Comparison of ENCODE assay signal across 13 mouse cellular contexts in the genomic region with DNA sequence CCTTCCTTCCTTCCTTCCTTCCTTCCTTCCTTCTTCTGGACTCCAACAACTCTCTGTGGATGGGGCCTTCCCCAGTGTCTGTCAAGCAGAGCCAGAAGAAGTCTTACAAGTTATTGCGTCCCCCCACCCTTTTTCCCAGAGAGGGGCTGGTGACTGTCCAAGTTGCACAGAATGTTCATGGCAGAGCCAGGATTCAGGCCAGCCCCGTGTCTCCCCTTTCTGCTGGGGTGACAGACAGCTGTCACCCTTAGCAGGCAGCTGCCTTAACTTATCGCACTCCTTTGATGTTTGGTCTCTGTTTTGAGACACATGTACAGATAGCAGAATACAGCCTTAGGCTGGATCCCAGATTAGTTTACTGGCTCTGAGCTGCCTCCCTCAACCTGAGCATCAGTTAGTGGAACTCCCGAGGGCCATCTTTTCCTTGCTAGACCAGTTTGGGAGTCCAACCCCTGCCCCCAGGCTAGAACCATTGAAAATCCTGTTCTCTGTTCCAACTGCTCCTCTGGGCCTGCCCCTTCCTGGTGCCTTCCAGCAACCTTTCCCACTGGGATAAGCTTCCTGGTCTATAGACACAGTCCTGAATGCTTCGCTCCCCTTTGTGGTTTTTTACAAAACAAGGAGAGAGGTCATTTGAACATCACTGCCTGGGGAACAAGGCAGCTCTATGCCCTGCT. TPM values are rescaled to one million over a fixed set of nuclear protein-coding genes. Genes with fewer than 3 reads are reported as not detected.
A peak's percentile ranks its signal among the peaks of the same experiment; 100 is the strongest.
DNase-seq lines count a peak whose midpoint lies in the region; ATAC-seq and TF ChIP-seq lines count a peak whose summit lies in the region.
"Had no signal": no experiment of that assay in that cellular context is flagged by ENCODE, and none has a peak within 500 bp of the region (broad histone marks: within the 10 kb centered on the region; RNA-seq: fewer than 3 reads in every experiment).

No protein-coding gene starts in this region.

- H3K27ac ChIP-seq in heart, embryonic 12.5 days (ENCODE audit: poor library complexity, severe bottlenecking), result no peak overlapping the region
- no peak overlapping the region for H3K27ac ChIP-seq in heart, adult 2 months
- 0 out of 2 replicates have a peak overlapping the region, but pooled peaks have one; percentile 11 for H3K27ac ChIP-seq in embryonic facial prominence, embryonic 11.5 days (replicated peaks; ENCODE audit: low read depth, low read length)
- peak overlapping the region; percentile 43 for H3K27ac ChIP-seq in limb, embryonic 15.5 days
- H3K27ac ChIP-seq: liver, embryonic 15.5 days had no signal

- ATAC-seq in heart, embryonic 12.5 days (ENCODE audit: insufficient number of reproducible peaks, low FRiP score), result no peak
- ATAC-seq in embryonic facial prominence, embryonic 11.5 days (replicated peaks; ENCODE audit: insufficient number of reproducible peaks, low FRiP score, low TSS enrichment, low read depth), result no peak
- ATAC-seq in limb, embryonic 15.5 days (ENCODE audit: insufficient number of reproducible peaks, low FRiP score, low TSS enrichment, low read depth), result no peak

- no peaks in the 10 kb centered on the region for H3K9me3 ChIP-seq in heart, embryonic 12.5 days (replicated peaks)
- H3K9me3 ChIP-seq in embryonic facial prominence, embryonic 11.5 days (replicated peaks; ENCODE audit: control insufficient read depth, low read length), result no peaks in the 10 kb centered on the region
- H3K9me3 ChIP-seq in limb, embryonic 15.5 days, result no peaks in the 10 kb centered on the region
- H3K9me3 ChIP-seq: liver, embryonic 15.5 days had no signal

- TF ChIP-seq CTCF in heart, adult 2 months (IDR thresholded peaks at IDR 0.05), result no peak

- intact Hi-C loops in heart, adult 2 months (cut with DNase I), result no loop called here

- H3K4me2 ChIP-seq in heart, embryonic 12.5 days, result no peak overlapping the region
- no peak overlapping the region for H3K4me2 ChIP-seq in embryonic facial prominence, embryonic 11.5 days (ENCODE audit: low read depth, low read length)
- H3K4me2 ChIP-seq in limb, embryonic 15.5 days, result no peak overlapping the region
- H3K4me2 ChIP-seq: liver, embryonic 15.5 days had no signal

- TF ChIP-seq EP300 in heart, adult 2 months (IDR thresholded peaks at IDR 0.05; ENCODE audit: insufficient read depth, low read depth, low read length), result no peak

- TF ChIP-seq POLR2A in heart, adult 2 months (IDR thresholded peaks at IDR 0.05; ENCODE audit: insufficient read depth, low read depth, low read length), result no peak

- H3K9ac ChIP-seq in heart, embryonic 12.5 days, result 0 out of 2 replicates have a peak overlapping the region, but pooled peaks have one; percentile 18
- H3K9ac ChIP-seq in heart, adult 2 months (ENCODE audit: low read depth, low read length), result no peak overlapping the region
- no peak overlapping the region for H3K9ac ChIP-seq in embryonic facial prominence, embryonic 11.5 days (replicated peaks; ENCODE audit: low read length)
- H3K9ac ChIP-seq in limb, embryonic 15.5 days, result no peak overlapping the region
- H3K9ac ChIP-seq: liver, embryonic 15.5 days had no signal

- peaks cover 61% of the 10 kb centered on the region for H3K4me1 ChIP-seq in heart, embryonic 12.5 days (replicated peaks)
- peaks cover 18% of the 10 kb centered on the region for H3K4me1 ChIP-seq in heart, adult 2 months (ENCODE audit: control insufficient read depth, insufficient read depth, low read length)
- H3K4me1 ChIP-seq in embryonic facial prominence, embryonic 11.5 days (ENCODE audit: control insufficient read depth, insufficient read depth, low read length), result peaks cover 5% of the 10 kb centered on the region; the same call in 1 of the 2 replicates
- H3K4me1 ChIP-seq in limb, embryonic 15.5 days, result peaks cover 69% of the 10 kb centered on the region

- H3K4me3 ChIP-seq in heart, embryonic 12.5 days, result no peak overlapping the region
- H3K4me3 ChIP-seq in heart, adult 2 months, result no peak overlapping the region
- H3K4me3 ChIP-seq in embryonic facial prominence, embryonic 11.5 days (ENCODE audit: low read depth, low read length), result no peak overlapping the region
- no peak overlapping the region for H3K4me3 ChIP-seq in limb, embryonic 15.5 days
- H3K4me3 ChIP-seq: liver, embryonic 15.5 days had no signal

- DNase-seq in heart, adult 2 months, result no peak
- DNase-seq in ZHBTc4 (ENCODE audit: low read depth, low spot score), result peak; percentile 73
- DNase-seq in embryonic facial prominence, embryonic 11.5 days (ENCODE audit: low spot score), result no peak
- no peak for DNase-seq in kidney, postnatal 10 days
- no peak for DNase-seq in right cerebral cortex, postnatal 36 days (ENCODE audit: low spot score in 2 of 2)
- DNase-seq: adrenal gland, postnatal 25 days; kidney, postnatal 14 days; lung, postnatal 4 days had no signal

- 46% methylated on average over 5 of the region's 5 CpGs for WGBS in heart, embryonic 12.5 days
- 52% methylated on average over 5 of the region's 5 CpGs for WGBS in heart, adult 2 months
- 25% methylated on average over 5 of the region's 5 CpGs for WGBS in embryonic facial prominence, embryonic 11.5 days
- WGBS in limb, embryonic 15.5 days, result 43% methylated on average over 5 of the region's 5 CpGs

- no peaks in the 10 kb centered on the region for H3K36me3 ChIP-seq in heart, embryonic 12.5 days
- no peaks in the 10 kb centered on the region for H3K36me3 ChIP-seq in heart, adult 2 months (ENCODE audit: control insufficient read depth, insufficient read depth, low read length)
- no peaks in the 10 kb centered on the region for H3K36me3 ChIP-seq in embryonic facial prominence, embryonic 11.5 days (replicated peaks; ENCODE audit: control insufficient read depth, insufficient read depth, low read depth, low read length)
- no peaks in the 10 kb centered on the region for H3K36me3 ChIP-seq in limb, embryonic 15.5 days
- H3K36me3 ChIP-seq: liver, embryonic 15.5 days had no signal

- H3K27me3 ChIP-seq in heart, embryonic 12.5 days (replicated peaks), result no peaks in the 10 kb centered on the region
- no peaks in the 10 kb centered on the region for H3K27me3 ChIP-seq in heart, adult 2 months (ENCODE audit: control insufficient read depth, insufficient read depth, low read length)
- H3K27me3 ChIP-seq in embryonic facial prominence, embryonic 11.5 days (ENCODE audit: control insufficient read depth, insufficient read depth, low read length), result no peaks in the 10 kb centered on the region
- H3K27me3 ChIP-seq in limb, embryonic 15.5 days, result no peaks in the 10 kb centered on the region
- H3K27me3 ChIP-seq: liver, embryonic 15.5 days had no signal

- 0 out of 2 replicates have a peak, but pooled peaks cover 2% of the 10 kb centered on the region for H3K79me2 ChIP-seq in heart, adult 2 months (replicated peaks; ENCODE audit: control insufficient read depth, insufficient read depth, low read length)

RNA-seq across cellular contexts. Expression of gene Gm21969, which starts 13.5 kb away (rescaled TPM):
- polyA plus RNA-seq in heart, embryonic 12.5 days (2016; fragmentation: Nextera tagmentation; extraction: Ambion mirVana), result not detected in 2 replicates
- total RNA-seq in heart, adult 2 months (2021), result not detected
- polyA plus RNA-seq in heart, adult 2 months (2012; rRNA removed), result 0.06 TPM in 1 of 2 replicates, not detected in the other
- not detected in 2 replicates for polyA plus RNA-seq in embryonic facial prominence, embryonic 11.5 days (2014; fragmentation: Nextera tagmentation; extraction: Ambion mirVana)
- not detected in 2 replicates for polyA plus RNA-seq in limb, embryonic 15.5 days (2015; fragmentation: Nextera tagmentation; extraction: Ambion mirVana)
- total RNA-seq: adrenal gland, postnatal 25 days; CH12.LX had no signal
- polyA plus RNA-seq: liver, embryonic 15.5 days; stomach, embryonic 14.5 days had no signal

RNA-seq across cellular contexts. Expression of gene Aldh4a1, which starts 33.2 kb away (rescaled TPM):
- 22.7 and 23.2 TPM in 2 replicates for polyA plus RNA-seq in heart, embryonic 12.5 days (2016; fragmentation: Nextera tagmentation; extraction: Ambion mirVana)
- 10 to 100 TPM; 79.7 to 96.7 TPM for total RNA-seq in heart, adult 2 months (2021)
- polyA plus RNA-seq in heart, adult 2 months (2012; rRNA removed), result 120 and 149 TPM in 2 replicates
- 13.1 and 14.7 TPM in 2 replicates for polyA plus RNA-seq in embryonic facial prominence, embryonic 11.5 days (2014; fragmentation: Nextera tagmentation; extraction: Ambion mirVana)
- polyA plus RNA-seq in limb, embryonic 15.5 days (2015; fragmentation: Nextera tagmentation; extraction: Ambion mirVana), result 36.8 and 39.7 TPM in 2 replicates

RNA-seq across cellular contexts. Expression of gene Iffo2, which starts 59.1 kb away (rescaled TPM):
- 4.8 and 4.9 TPM in 2 replicates for polyA plus RNA-seq in heart, embryonic 12.5 days (2016; fragmentation: Nextera tagmentation; extraction: Ambion mirVana)
- total RNA-seq in heart, adult 2 months (2021), result 1 to 10 TPM; 4.9 to 5.0 TPM
- polyA plus RNA-seq in heart, adult 2 months (2012; rRNA removed), result 3.1 and 4.5 TPM in 2 replicates
- polyA plus RNA-seq in embryonic facial prominence, embryonic 11.5 days (2014; fragmentation: Nextera tagmentation; extraction: Ambion mirVana), result 2.2 and 2.3 TPM in 2 replicates
- 2.7 and 3.6 TPM in 2 replicates for polyA plus RNA-seq in limb, embryonic 15.5 days (2015; fragmentation: Nextera tagmentation; extraction: Ambion mirVana)

Comparison
In these comparisons a context has a peak if more than half of its experiments do, and no peak if none do; other contexts are left out.
1. H3K27ac ChIP-seq: peak in embryonic facial prominence, embryonic 11.5 days (single experiment) and limb, embryonic 15.5 days (single experiment); none in heart, embryonic 12.5 days (single experiment) and heart, adult 2 months (single experiment).